In genomic region chr15:77810416-77811098, GRCm38 (mm10) we compare ENCODE assay signal across 11 mouse cellular contexts. TPM values are rescaled to one million over a fixed set of nuclear protein-coding genes. Genes with fewer than 3 reads are reported as not detected.
DNase-seq lines count a peak whose midpoint lies in the region; ATAC-seq and TF ChIP-seq lines count a peak whose summit lies in the region.
"Had no signal": no experiment of that assay in that cellular context is flagged by ENCODE, and none has a peak within 500 bp of the region (broad histone marks: within the 10 kb centered on the region; RNA-seq: fewer than 3 reads in every experiment).

No protein-coding gene starts in this region.

- no peak for ATAC-seq in heart, embryonic 15.5 days (replicated peaks; ENCODE audit: insufficient number of reproducible peaks, insufficient read depth, low FRiP score, low read depth)
- ATAC-seq in forebrain, embryonic 13.5 days = no peak
- peak; percentile 48; the same call in 1 of the 2 replicates for ATAC-seq in midbrain, embryonic 14.5 days (ENCODE audit: low FRiP score, low TSS enrichment)

- no peak for TF ChIP-seq CTCF in CH12.LX (conservative IDR thresholded peaks at IDR 0.05 in 1 of 2, IDR thresholded peaks at IDR 0.05 in 1 of 2; ENCODE audit: low read depth in 2 of 2, low read length in 2 of 2)

- no peak overlapping the region for H3K9ac ChIP-seq in heart, embryonic 15.5 days
- H3K9ac ChIP-seq in CH12.LX (ENCODE audit: insufficient read depth, low read depth) = no peak overlapping the region
- H3K9ac ChIP-seq in forebrain, embryonic 13.5 days = no peak overlapping the region
- no peak overlapping the region for H3K9ac ChIP-seq in midbrain, embryonic 14.5 days (replicated peaks; ENCODE audit: low read length)

- intact Hi-C loops in gastrocnemius, postnatal 14 days (cut with DNase I; ENCODE audit: low total_unique reads) = no loop called here

- in situ Hi-C loops in CH12.LX (cut with MboI; ENCODE audit: low pct_ligation_motif_present, low pct_unique_long_range_greater_than_20kb, low sequenced_read_pairs) = no loop called here

- dilution Hi-C loops in CH12.LX (cut with MboI; ENCODE audit: extremely low pct_ligation_motif_present, extremely low pct_unique_long_range_greater_than_20kb, low sequenced_read_pairs) = no loop called here

- TF ChIP-seq POLR2A in CH12.LX (IDR thresholded peaks at IDR 0.05; ENCODE audit: low read depth, low read length) = no peak

- no peak overlapping the region for H3K4me2 ChIP-seq in heart, embryonic 15.5 days
- H3K4me2 ChIP-seq in CH12.LX (ENCODE audit: insufficient read depth, low read depth, poor library complexity, severe bottlenecking) = no peak overlapping the region
- no peak overlapping the region for H3K4me2 ChIP-seq in forebrain, embryonic 13.5 days
- H3K4me2 ChIP-seq in midbrain, embryonic 14.5 days (ENCODE audit: low read length) = no peak overlapping the region

- no peaks in the 10 kb centered on the region for H3K9me3 ChIP-seq in heart, embryonic 15.5 days (replicated peaks)
- no peaks in the 10 kb centered on the region for H3K9me3 ChIP-seq in CH12.LX (replicated peaks; ENCODE audit: low read length)
- H3K9me3 ChIP-seq in forebrain, embryonic 13.5 days (replicated peaks) = no peaks in the 10 kb centered on the region
- H3K9me3 ChIP-seq in midbrain, embryonic 14.5 days (ENCODE audit: control insufficient read depth, low read length) = no peaks in the 10 kb centered on the region
- H3K9me3 ChIP-seq: G1E had no signal

- H3K79me2 ChIP-seq in CH12.LX (replicated peaks; ENCODE audit: control insufficient read depth, extremely low read depth, insufficient read depth, poor library complexity, severe bottlenecking) = peaks cover 90% of the 10 kb centered on the region

- DNase-seq in heart, adult 9 months (ENCODE audit: low spot score in 2 of 2) = no peak
- DNase-seq in CH12.LX (ENCODE audit: extremely low read depth) (no peak), liver (no peak)
- peak; percentile 50 for DNase-seq in midbrain, embryonic 14.5 days
- no peak for DNase-seq in gastrocnemius, postnatal 14 days
- no peak for DNase-seq in lung, postnatal 10 days
- DNase-seq: adrenal gland, postnatal 36 days had no signal

- TF ChIP-seq RAD21 in CH12.LX (IDR thresholded peaks at IDR 0.05; ENCODE audit: low read depth, low read length) = no peak

- H3K36me3 ChIP-seq in heart, embryonic 15.5 days = peaks cover 32% of the 10 kb centered on the region
- H3K36me3 ChIP-seq in CH12.LX (replicated peaks in 1 of 2; ENCODE audit: control insufficient read depth in 1 of 2, insufficient read depth in 1 of 2, low read length in 1 of 2) = peaks cover 66 to 90% of the 10 kb centered on the region in 2 experiments
- peaks cover 50% of the 10 kb centered on the region for H3K36me3 ChIP-seq in forebrain, embryonic 13.5 days (ENCODE audit: poor library complexity, severe bottlenecking)
- peaks cover 18% of the 10 kb centered on the region for H3K36me3 ChIP-seq in midbrain, embryonic 14.5 days (ENCODE audit: control insufficient read depth, insufficient read depth, low read length)

- no peaks in the 10 kb centered on the region for H3K27me3 ChIP-seq in heart, embryonic 15.5 days
- H3K27me3 ChIP-seq in CH12.LX (replicated peaks) = no peaks in the 10 kb centered on the region
- no peaks in the 10 kb centered on the region for H3K27me3 ChIP-seq in forebrain, embryonic 13.5 days
- no peaks in the 10 kb centered on the region for H3K27me3 ChIP-seq in midbrain, embryonic 14.5 days (ENCODE audit: control insufficient read depth, insufficient read depth, low read length)

- H3K4me1 ChIP-seq in heart, embryonic 15.5 days (replicated peaks) = peaks cover 86% of the 10 kb centered on the region
- peaks cover 64 to 100% of the 10 kb centered on the region in 2 experiments for H3K4me1 ChIP-seq in CH12.LX (ENCODE audit: control insufficient read depth in 1 of 2, insufficient read depth in 2 of 2)
- peaks cover 18% of the 10 kb centered on the region for H3K4me1 ChIP-seq in forebrain, embryonic 13.5 days
- peaks cover 18% of the 10 kb centered on the region for H3K4me1 ChIP-seq in midbrain, embryonic 14.5 days (ENCODE audit: control insufficient read depth, insufficient read depth, low read length)

- WGBS in heart, embryonic 15.5 days = 78% methylated on average over 17 of the region's 17 CpGs
- 64% methylated on average over 17 of the region's 17 CpGs for WGBS in forebrain, embryonic 13.5 days
- 29% methylated on average over 17 of the region's 17 CpGs for WGBS in midbrain, embryonic 14.5 days

- no peak for TF ChIP-seq EP300 in CH12.LX (IDR thresholded peaks at IDR 0.05; ENCODE audit: low read length)

- peak overlapping the region; percentile 68 for H3K27ac ChIP-seq in heart, embryonic 15.5 days
- H3K27ac ChIP-seq in CH12.LX (ENCODE audit: insufficient read depth, low read depth) = peak overlapping the region; percentile 18
- peak overlapping the region; percentile 54 for H3K27ac ChIP-seq in forebrain, embryonic 13.5 days
- H3K27ac ChIP-seq in midbrain, embryonic 14.5 days (replicated peaks; ENCODE audit: low read depth, low read length) = peak overlapping the region; percentile 60

- H3K4me3 ChIP-seq in heart, embryonic 15.5 days = no peak overlapping the region
- H3K4me3 ChIP-seq in CH12.LX (replicated peaks in 1 of 3; ENCODE audit: low read depth in 2 of 3, low read length in 2 of 3, poor library complexity in 1 of 3) = no peak overlapping the region
- no peak overlapping the region for H3K4me3 ChIP-seq in forebrain, embryonic 13.5 days
- no peak overlapping the region for H3K4me3 ChIP-seq in midbrain, embryonic 14.5 days (replicated peaks; ENCODE audit: low read depth, low read length)

TF ChIP-seq in CH12.LX, 34 proteins besides CTCF, POLR2A, EP300 and RAD21:
- TF ChIP-seq GABPA (IDR thresholded peaks at IDR 0.05; ENCODE audit: insufficient replicate concordance, low read depth, low read length) (no peak), JUND (conservative IDR thresholded peaks at IDR 0.05; ENCODE audit: low read depth, low read length) (no peak), SIN3A (IDR thresholded peaks at IDR 0.05; ENCODE audit: low read length) (no peak), RCOR1 (conservative IDR thresholded peaks at IDR 0.05; ENCODE audit: low read depth, low read length) (no peak), ELF1 (IDR thresholded peaks at IDR 0.05; ENCODE audit: low read depth, low read length) (no peak), ZMIZ1 (IDR thresholded peaks at IDR 0.05; ENCODE audit: low read depth, low read length) (no peak), UBTF (IDR thresholded peaks at IDR 0.05; ENCODE audit: low read depth, low read length) (no peak), ETS1 (conservative IDR thresholded peaks at IDR 0.05; ENCODE audit: low read depth, low read length) (no peak), TBP (conservative IDR thresholded peaks at IDR 0.05; ENCODE audit: low read depth, low read length) (no peak), IRF4 (IDR thresholded peaks at IDR 0.05; ENCODE audit: low read depth, low read length) (no peak), CHD1 (IDR thresholded peaks at IDR 0.05; ENCODE audit: low read depth, low read length) (no peak), POLR2AphosphoS2 (IDR thresholded peaks at IDR 0.05; ENCODE audit: low read depth, low read length) (no peak), MAZ (IDR thresholded peaks at IDR 0.05; ENCODE audit: low read depth, low read length) (no peak), BHLHE40 (IDR thresholded peaks at IDR 0.05; ENCODE audit: low read depth, low read length) (no peak), CHD2 (IDR thresholded peaks at IDR 0.05; ENCODE audit: low read length) (no peak), USF1 (IDR thresholded peaks at IDR 0.05; ENCODE audit: low read depth, low read length) (no peak), SMC3 (IDR thresholded peaks at IDR 0.05; ENCODE audit: low read depth, low read length) (no peak), MEF2A (IDR thresholded peaks at IDR 0.05; ENCODE audit: borderline replicate concordance, low read depth, low read length) (no peak), MXI1 (IDR thresholded peaks at IDR 0.05; ENCODE audit: low read depth, low read length) (no peak), MAFK (IDR thresholded peaks at IDR 0.05; ENCODE audit: insufficient replicate concordance, low read length) (no peak)
TF ChIP-seq in CH12.LX: peak in this region for 0.

RNA-seq across cellular contexts. Expression of gene Myh9, which starts 31.4 kb away (rescaled TPM):
- polyA plus RNA-seq in heart, embryonic 15.5 days (2015; fragmentation: Nextera tagmentation; extraction: Ambion mirVana) = 25.2 and 33.7 TPM in 2 replicates
- total RNA-seq in CH12.LX (2012; rRNA removed) (128 and 146 TPM in 2 replicates), CH12.LX (2014; rRNA removed) (43.8 and 46.4 TPM in 2 replicates)
- polyA plus RNA-seq in CH12.LX (2012; ENCODE audit: insufficient read length, low read depth) = 165 and 178 TPM in 2 replicates
- polyA plus RNA-seq in forebrain, embryonic 13.5 days (2015; fragmentation: Nextera tagmentation; extraction: Ambion mirVana) = 13.4 and 14.4 TPM in 2 replicates
- polyA plus RNA-seq in midbrain, embryonic 14.5 days (2014; fragmentation: Nextera tagmentation; extraction: Ambion mirVana) = 7.3 and 14.8 TPM in 2 replicates
- total RNA-seq in gastrocnemius, postnatal 14 days (2021) = 100 to 1,000 TPM in 1 of 2 experiments, 10 to 100 TPM in 1; 96.9 to 111 TPM

RNA-seq across cellular contexts. Expression of gene Apol8, which starts 53.8 kb away (rescaled TPM):
- 0.24 TPM in 1 of 2 replicates, not detected in the other for polyA plus RNA-seq in heart, embryonic 15.5 days (2015; fragmentation: Nextera tagmentation; extraction: Ambion mirVana)
- total RNA-seq in CH12.LX (2012; rRNA removed) (0.17 TPM in 1 of 2 replicates, not detected in the other), CH12.LX (2014; rRNA removed) (0.15 and 0.84 TPM in 2 replicates)
- polyA plus RNA-seq in CH12.LX (2012; ENCODE audit: insufficient read length, low read depth) = 0.14 and 0.50 TPM in 2 replicates
- polyA plus RNA-seq in forebrain, embryonic 13.5 days (2015; fragmentation: Nextera tagmentation; extraction: Ambion mirVana) = 0.08 TPM in 1 of 2 replicates, not detected in the other
- polyA plus RNA-seq in midbrain, embryonic 14.5 days (2014; fragmentation: Nextera tagmentation; extraction: Ambion mirVana) = 0.11 TPM in 2 replicates
- not detected for total RNA-seq in gastrocnemius, postnatal 14 days (2021)
- total RNA-seq: adrenal gland, postnatal 36 days had no signal
- polyA plus RNA-seq: G1E; intestine, embryonic 14.5 days had no signal

Comparison
In these comparisons a context has a peak if more than half of its experiments do, and no peak if none do; other contexts are left out.
1. H3K27ac ChIP-seq: peak in every context shown above with its lines; median percentile 68 in heart, embryonic 15.5 days; 60 in midbrain, embryonic 14.5 days; 54 in forebrain, embryonic 13.5 days; 18 in CH12.LX.